Mouse (Mus musculus): ENCODE results near the gene Fat4. TPM values are rescaled to one million over a fixed set of nuclear protein-coding genes. Genes with fewer than 3 reads are reported as not detected.

Fat4 gene
- total and polyA plus RNA-seq, 2 experiments from 2014 or later, result 4.2 to 66.0 TPM

DNA sequence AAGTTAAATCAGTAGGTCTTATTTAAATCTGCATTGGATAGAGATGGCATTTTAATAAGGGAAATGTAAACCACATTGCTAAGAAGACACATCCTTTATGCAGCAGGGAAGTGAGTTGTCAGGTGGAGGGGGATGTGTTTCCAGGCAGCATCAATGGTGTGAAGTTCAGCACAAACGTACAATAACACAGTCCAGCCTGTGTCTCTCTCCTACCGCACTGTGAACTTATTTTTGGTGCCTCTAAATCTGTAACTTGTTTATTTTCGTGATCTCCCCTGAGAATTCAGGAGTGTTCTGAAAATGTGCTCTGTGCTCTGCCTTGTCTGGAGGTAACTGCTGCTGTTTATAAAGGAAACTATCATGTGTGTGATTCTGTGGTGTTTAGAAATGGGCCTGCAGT is 102.4 kb downstream of the Fat4 start:
- TF ChIP-seq CTCF (IDR thresholded peaks at IDR 0.05; ENCODE audit: low read depth), result no peak
- Histone ChIP-seq H3K27ac (no peak overlapping the region), H3K36me3 (ENCODE audit: insufficient read depth, low read length) (no peaks in the 10 kb centered on the region), H3K9ac (replicated peaks; ENCODE audit: low read length) (no peak overlapping the region), H3K4me3 (ENCODE audit: low read length) (no peak overlapping the region), H3K9me3 (ENCODE audit: low read length) (no peaks in the 10 kb centered on the region), H3K4me1 (ENCODE audit: insufficient read depth, low read length) (no peaks in the 10 kb centered on the region), H3K4me2 (ENCODE audit: low read depth, low read length) (no peak overlapping the region), H3K27me3 (ENCODE audit: insufficient read depth, low read length) (no peaks in the 10 kb centered on the region)
- DNase-seq (ENCODE audit: low spot score) (no peak), ATAC-seq (no peak)
- WGBS, result 70% methylated on average over 3 of the region's 3 CpGs

GRCm38 (mm10) chr3:39000011-39000410 is 113.3 kb downstream of the Fat4 start:
- no peaks in the 10 kb centered on the region for H3K9me3 ChIP-seq (ENCODE audit: low read length)
- TF ChIP-seq CTCF (IDR thresholded peaks at IDR 0.05; ENCODE audit: low read depth), result no peak
- no peaks in the 10 kb centered on the region for H3K4me1 ChIP-seq (ENCODE audit: insufficient read depth, low read length)
- DNase-seq (ENCODE audit: low spot score), result peak; percentile 41
- no peak for ATAC-seq
- no peak overlapping the region for H3K27ac ChIP-seq
- H3K27me3 ChIP-seq (ENCODE audit: insufficient read depth, low read length), result no peaks in the 10 kb centered on the region
- H3K4me2 ChIP-seq (ENCODE audit: low read depth, low read length), result no peak overlapping the region
- H3K4me3 ChIP-seq (ENCODE audit: low read length), result no peak overlapping the region
- H3K36me3 ChIP-seq (ENCODE audit: insufficient read depth, low read length), result peaks cover 14% of the 10 kb centered on the region; the same call in 1 of the 2 replicates
- no peak overlapping the region for H3K9ac ChIP-seq (replicated peaks; ENCODE audit: low read length)
- WGBS, result 38% methylated on average over 3 of the region's 3 CpGs

DNA sequence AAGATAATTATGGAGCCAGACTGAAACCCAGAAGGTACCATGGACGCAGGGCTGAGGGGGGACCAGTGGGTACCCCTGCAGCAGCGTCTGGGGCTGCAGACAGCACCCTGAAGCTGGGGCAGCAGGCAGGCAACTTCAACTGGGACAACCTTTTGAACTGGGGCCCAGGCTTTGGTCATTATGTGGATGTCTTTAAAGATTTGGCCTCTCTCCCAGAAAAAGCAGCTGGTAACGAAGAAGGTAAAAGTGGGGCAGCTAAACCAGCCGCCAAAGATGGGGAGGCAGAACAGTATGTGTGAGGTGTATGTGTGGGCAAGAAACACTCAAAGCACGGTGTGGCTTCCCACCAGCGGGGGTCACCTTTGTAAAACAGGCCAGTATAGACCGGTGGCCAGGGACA is 123.8 kb downstream of the Fat4 start:
- peak; percentile 65 for DNase-seq (ENCODE audit: low spot score)
- peak; percentile 63; the same call in 1 of the 2 replicates for ATAC-seq

DNA sequence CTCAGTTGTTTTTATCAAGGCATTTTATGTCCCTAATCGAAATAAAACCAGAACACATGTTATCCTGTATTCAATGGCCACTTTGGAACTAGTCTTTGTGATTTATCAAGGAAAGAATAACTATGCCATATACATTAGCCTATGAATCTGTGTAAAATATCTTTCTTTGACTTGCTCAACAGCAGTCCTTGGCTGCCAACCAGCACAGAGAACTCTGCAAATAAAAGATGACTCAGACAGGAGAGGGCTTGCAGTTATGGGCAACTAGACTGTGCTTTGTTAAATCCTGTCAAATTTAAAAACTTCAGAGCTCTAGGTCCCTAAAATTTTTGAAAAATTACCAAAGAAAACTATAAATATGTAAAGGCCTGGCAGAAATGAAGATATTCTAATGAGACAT is 130.9 kb downstream of the Fat4 start:
- Histone ChIP-seq H3K4me2 (ENCODE audit: low read depth, low read length) (no peak overlapping the region), H3K27me3 (ENCODE audit: insufficient read depth, low read length) (no peaks in the 10 kb centered on the region), H3K4me3 (ENCODE audit: low read length) (no peak overlapping the region), H3K9me3 (ENCODE audit: low read length) (no peaks in the 10 kb centered on the region), H3K27ac (no peak overlapping the region), H3K9ac (replicated peaks; ENCODE audit: low read length) (no peak overlapping the region), H3K36me3 (ENCODE audit: insufficient read depth, low read length) (no peaks in the 10 kb centered on the region), H3K4me1 (ENCODE audit: insufficient read depth, low read length) (no peaks in the 10 kb centered on the region)
- no peak for ATAC-seq
- 71% methylated on average over 1 of the region's 1 CpGs for WGBS
- DNase-seq (ENCODE audit: low spot score), result no peak
- TF ChIP-seq CTCF (IDR thresholded peaks at IDR 0.05; ENCODE audit: low read depth), result no peak

More for the DNA sequence above, 123.8 kb downstream of the Fat4 start:
- Histone ChIP-seq H3K9me3 (ENCODE audit: low read length) (no peaks in the 10 kb centered on the region), H3K27me3 (ENCODE audit: insufficient read depth, low read length) (no peaks in the 10 kb centered on the region), H3K27ac (no peak overlapping the region), H3K9ac (replicated peaks; ENCODE audit: low read length) (no peak overlapping the region), H3K4me3 (ENCODE audit: low read length) (no peak overlapping the region), H3K36me3 (ENCODE audit: insufficient read depth, low read length) (peaks cover 30% of the 10 kb centered on the region; the same call in 1 of the 2 replicates), H3K4me1 (ENCODE audit: insufficient read depth, low read length) (no peaks in the 10 kb centered on the region), H3K4me2 (ENCODE audit: low read depth, low read length) (no peak overlapping the region)
- TF ChIP-seq CTCF (IDR thresholded peaks at IDR 0.05; ENCODE audit: low read depth), result no peak
- WGBS, result 50% methylated on average over 7 of the region's 7 CpGs

DNA sequence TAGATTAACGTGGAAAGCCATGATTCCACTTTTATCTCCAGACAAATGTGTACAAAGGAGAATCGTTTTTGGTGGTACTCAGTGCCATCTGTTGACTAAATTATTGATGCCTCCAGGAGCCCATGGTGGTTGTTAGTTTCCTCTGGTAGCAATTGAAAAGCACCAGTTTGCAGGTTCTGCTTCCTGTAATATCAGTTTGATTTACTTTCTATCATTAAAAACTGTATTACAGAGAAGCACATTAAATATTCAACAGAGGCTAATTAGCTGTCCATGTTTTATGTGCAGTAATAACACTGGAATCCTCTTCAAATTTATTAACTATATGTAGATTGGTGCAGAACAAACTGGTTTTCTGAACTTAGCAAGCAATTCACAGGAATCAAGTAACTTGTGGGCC is 149.4 kb downstream of the Fat4 start:
- no peak for DNase-seq (ENCODE audit: low spot score)
- Histone ChIP-seq H3K4me1 (ENCODE audit: insufficient read depth, low read length) (no peaks in the 10 kb centered on the region), H3K27ac (no peak overlapping the region), H3K9me3 (ENCODE audit: low read length) (no peaks in the 10 kb centered on the region), H3K27me3 (ENCODE audit: insufficient read depth, low read length) (no peaks in the 10 kb centered on the region), H3K4me2 (ENCODE audit: low read depth, low read length) (no peak overlapping the region), H3K36me3 (ENCODE audit: insufficient read depth, low read length) (no peaks in the 10 kb centered on the region), H3K9ac (replicated peaks; ENCODE audit: low read length) (no peak overlapping the region), H3K4me3 (ENCODE audit: low read length) (no peak overlapping the region)
- 60% methylated on average over 2 of the region's 2 CpGs for WGBS
- no peak for ATAC-seq
- no peak for TF ChIP-seq CTCF (IDR thresholded peaks at IDR 0.05; ENCODE audit: low read depth)

GRCm38 (mm10) chr3:39046425-39046824 is 159.7 kb downstream of the Fat4 start:
- 46% methylated on average over 4 of the region's 4 CpGs for WGBS
- Histone ChIP-seq H3K27ac (no peak overlapping the region), H3K36me3 (ENCODE audit: insufficient read depth, low read length) (no peaks in the 10 kb centered on the region), H3K9me3 (ENCODE audit: low read length) (no peaks in the 10 kb centered on the region), H3K4me3 (ENCODE audit: low read length) (no peak overlapping the region), H3K4me2 (ENCODE audit: low read depth, low read length) (no peak overlapping the region), H3K4me1 (ENCODE audit: insufficient read depth, low read length) (no peaks in the 10 kb centered on the region), H3K27me3 (ENCODE audit: insufficient read depth, low read length) (no peaks in the 10 kb centered on the region), H3K9ac (replicated peaks; ENCODE audit: low read length) (no peak overlapping the region)
- ATAC-seq (no peak), DNase-seq (ENCODE audit: low spot score) (no peak)
- TF ChIP-seq CTCF (IDR thresholded peaks at IDR 0.05; ENCODE audit: low read depth), result no peak

GRCm38 (mm10) chr3:39047621-39048303 is 161.0 kb downstream of the Fat4 start:
- WGBS, result 72% methylated on average over 10 of the region's 10 CpGs
- no peaks in the 10 kb centered on the region for H3K27me3 ChIP-seq (ENCODE audit: insufficient read depth, low read length)
- H3K4me3 ChIP-seq (ENCODE audit: low read length), result no peak overlapping the region
- H3K27ac ChIP-seq, result no peak overlapping the region
- TF ChIP-seq CTCF (IDR thresholded peaks at IDR 0.05; ENCODE audit: low read depth), result no peak
- no peak overlapping the region for H3K9ac ChIP-seq (replicated peaks; ENCODE audit: low read length)
- H3K9me3 ChIP-seq (ENCODE audit: low read length), result no peaks in the 10 kb centered on the region
- no peaks in the 10 kb centered on the region for H3K4me1 ChIP-seq (ENCODE audit: insufficient read depth, low read length)
- ATAC-seq (no peak), DNase-seq (ENCODE audit: low spot score) (no peak)
- no peaks in the 10 kb centered on the region for H3K36me3 ChIP-seq (ENCODE audit: insufficient read depth, low read length)
- no peak overlapping the region for H3K4me2 ChIP-seq (ENCODE audit: low read depth, low read length)

Data from hindbrain, postnatal 0 days (tissue).